Mouse (Mus musculus) hindbrain, embryonic 11.5 days (tissue): ENCODE measurements around the gene Sohlh2. TPM values are rescaled to one million over a fixed set of nuclear protein-coding genes. Genes with fewer than 3 reads are reported as not detected.

Experiments
- ATAC-seq: fragments of 200-750 bp; cut with Nextera tagmentation; 2 replicates; pipeline ENCODE4 v1.8.0; 2017; ENCODE audit warnings: mild to moderate bottlenecking, moderate TSS enrichment, moderate library complexity; ENCODE audit not compliant: low FRiP score
- DNase-seq: peaks from one replicate; pipeline ENCODE4 v3.0.0-alpha.2; 2015; ENCODE audit warnings: low spot score
- H3K27ac ChIP-seq: fragments of 300-500 bp; sonication (generic); 2 replicates; pipeline ENCODE4 v1.5.1; 2014; ENCODE audit warnings: mild to moderate bottlenecking, low read depth, low read length
- H3K27me3 ChIP-seq: fragments of 300-500 bp; sonication (generic); 2 replicates; pipeline ENCODE4 v1.6.1; 2014; ENCODE audit warnings: mild to moderate bottlenecking, low read length, moderate library complexity, mixed read lengths; ENCODE audit not compliant: control insufficient read depth, insufficient read depth
- H3K36me3 ChIP-seq: fragments of 300-500 bp; sonication (generic); 2 replicates; pipeline ENCODE4 v1.6.1; 2014; ENCODE audit warnings: mild to moderate bottlenecking, low read length, moderate library complexity, mixed read lengths; ENCODE audit not compliant: control insufficient read depth, insufficient read depth
- H3K4me1 ChIP-seq: fragments of 300-500 bp; sonication (generic); replicated peaks from 2 replicates; pipeline ENCODE4 v1.6.1; 2014; ENCODE audit warnings: low read length, mixed read lengths; ENCODE audit not compliant: control insufficient read depth, insufficient read depth
- H3K4me2 ChIP-seq: fragments of 300-500 bp; sonication (generic); replicated peaks from 2 replicates; pipeline ENCODE4 v1.6.1; 2014; ENCODE audit warnings: mild to moderate bottlenecking, low read depth, low read length
- H3K4me3 ChIP-seq: fragments of 300-500 bp; sonication (generic); 2 replicates; pipeline ENCODE4 v1.5.1; 2014; ENCODE audit warnings: low read depth, low read length
- H3K9ac ChIP-seq: fragments of 300-500 bp; sonication (generic); 2 replicates; pipeline ENCODE4 v1.6.1; 2014; ENCODE audit warnings: low read depth, low read length
- H3K9me3 ChIP-seq: fragments of 300-500 bp; sonication (generic); 2 replicates; pipeline ENCODE4 v1.6.1; 2016; ENCODE audit warnings: low read length; ENCODE audit not compliant: control insufficient read depth
- WGBS: fragments of 180-500 bp; shearing (Covaris S2); extraction: QIAGEN DNeasy Blood & Tissue Kit; methylation state at CpG from one replicate; pipeline ENCODE4 v1.1.7; 2014; 5-methylcytosine and 5-hydroxymethylcytosine counted together
- polyA plus RNA-seq: library from polyadenylated mRNA; unstranded; fragments of >200 nt; fragmentation: Nextera tagmentation; extraction: Ambion mirVana; gene quantifications from 2 replicates; pipeline ENCODE4 v1.2.1, GENCODE M21; 2014

The Sohlh2 gene
- not detected in 2 replicates for polyA plus RNA-seq

GRCm38 (mm10) chr3:55181766-55182165, at the start of gene Sohlh2:
Sohlh2 (plus strand) TSS chr3:55182028.
- WGBS: 91% methylated on average over 22 of the region's 22 CpGs

GRCm38 (mm10) chr3:55137039-55137438, 44.8 kb upstream of the Sohlh2 start, which contains the start of gene Ccdc169:
Ccdc169 (plus strand) TSS chr3:55137339.
- H3K27ac ChIP-seq: no peak within 1 kb of the TSS
- no peaks in the 10 kb centered on the region for H3K4me1 ChIP-seq
- DNase-seq: no peak
- H3K36me3 ChIP-seq: peaks cover 5% of the 10 kb centered on the region; the same call in 1 of the 2 replicates
- H3K4me2 ChIP-seq: no peak within 1 kb of the TSS
- no peak within 1 kb of the TSS for H3K9ac ChIP-seq
- H3K4me3 ChIP-seq: no peak within 1 kb of the TSS
- no peaks in the 10 kb centered on the region for H3K27me3 ChIP-seq
- ATAC-seq: no peak
- H3K9me3 ChIP-seq: no peaks in the 10 kb centered on the region

More at GRCm38 (mm10) chr3:55181766-55182165, at the start of gene Sohlh2:
- Histone ChIP-seq H3K4me1 (no peaks in the 10 kb centered on the region), H3K4me2 (no peak within 1 kb of the TSS), H3K36me3 (no peaks in the 10 kb centered on the region), H3K27me3 (no peaks in the 10 kb centered on the region), H3K4me3 (no peak within 1 kb of the TSS), H3K27ac (no peak within 1 kb of the TSS), H3K9me3 (no peaks in the 10 kb centered on the region), H3K9ac (no peak within 1 kb of the TSS)
- DNase-seq: no peak
- ATAC-seq: no peak

GRCm38 (mm10) chr3:55139837-55140236, 42.0 kb upstream of the Sohlh2 start:
- peaks cover 3% of the 10 kb centered on the region; the same call in 1 of the 2 replicates for H3K36me3 ChIP-seq
- no peak overlapping the region for H3K4me2 ChIP-seq
- H3K27me3 ChIP-seq: no peaks in the 10 kb centered on the region
- no peaks in the 10 kb centered on the region for H3K4me1 ChIP-seq
- H3K9ac ChIP-seq: no peak overlapping the region
- no peak overlapping the region for H3K27ac ChIP-seq
- 91% methylated on average over 12 of the region's 12 CpGs for WGBS
- H3K4me3 ChIP-seq: no peak overlapping the region
- H3K9me3 ChIP-seq: no peaks in the 10 kb centered on the region
- no peak for DNase-seq
- ATAC-seq: no peak

- no peak overlapping the region for H3K27ac ChIP-seq
- no peaks in the 10 kb centered on the region for H3K27me3 ChIP-seq
- DNase-seq: no peak
- no peak overlapping the region for H3K4me3 ChIP-seq
- H3K36me3 ChIP-seq: peaks cover 2% of the 10 kb centered on the region; the same call in 1 of the 2 replicates
- no peak for ATAC-seq
- 48% methylated on average over 2 of the region's 2 CpGs for WGBS
- H3K9me3 ChIP-seq: no peaks in the 10 kb centered on the region
- H3K4me2 ChIP-seq: no peak overlapping the region
- H3K4me1 ChIP-seq: no peaks in the 10 kb centered on the region
- H3K9ac ChIP-seq: no peak overlapping the region
These were observed 40.4 kb upstream of the Sohlh2 start for GRCm38 (mm10) chr3:55141401-55141800.

- ATAC-seq (no peak), DNase-seq (no peak)
- H3K36me3 ChIP-seq: no peaks in the 10 kb centered on the region
- no peak overlapping the region for H3K4me2 ChIP-seq
- no peak overlapping the region for H3K9ac ChIP-seq
- 72% methylated on average over 4 of the region's 4 CpGs for WGBS
- no peak overlapping the region for H3K4me3 ChIP-seq
- H3K4me1 ChIP-seq: no peaks in the 10 kb centered on the region
- no peak overlapping the region for H3K27ac ChIP-seq
- no peaks in the 10 kb centered on the region for H3K27me3 ChIP-seq
- no peaks in the 10 kb centered on the region for H3K9me3 ChIP-seq
These were observed 36.9 kb upstream of the Sohlh2 start for GRCm38 (mm10) chr3:55144916-55145315.

- Histone ChIP-seq H3K4me2 (no peak overlapping the region), H3K9ac (no peak overlapping the region), H3K27me3 (no peaks in the 10 kb centered on the region), H3K27ac (no peak overlapping the region), H3K36me3 (no peaks in the 10 kb centered on the region), H3K4me3 (no peak overlapping the region), H3K9me3 (no peaks in the 10 kb centered on the region), H3K4me1 (no peaks in the 10 kb centered on the region)
- no peak for ATAC-seq
- 76% methylated on average over 6 of the region's 6 CpGs for WGBS
- no peak for DNase-seq
These were observed 35.4 kb upstream of the Sohlh2 start for GRCm38 (mm10) chr3:55146441-55146840.

GRCm38 (mm10) chr3:55147156-55147555, 34.7 kb upstream of the Sohlh2 start:
- Histone ChIP-seq H3K27me3 (no peaks in the 10 kb centered on the region), H3K27ac (no peak overlapping the region), H3K9ac (no peak overlapping the region), H3K4me2 (no peak overlapping the region), H3K36me3 (no peaks in the 10 kb centered on the region), H3K4me1 (no peaks in the 10 kb centered on the region), H3K4me3 (no peak overlapping the region), H3K9me3 (no peaks in the 10 kb centered on the region)
- DNase-seq (no peak), ATAC-seq (no peak)
- WGBS: 84% methylated on average over 2 of the region's 2 CpGs

GRCm38 (mm10) chr3:55148091-55148490, 33.7 kb upstream of the Sohlh2 start:
- ATAC-seq: no peak
- Histone ChIP-seq H3K36me3 (no peaks in the 10 kb centered on the region), H3K9ac (no peak overlapping the region), H3K4me2 (no peak overlapping the region), H3K27me3 (no peaks in the 10 kb centered on the region), H3K4me3 (no peak overlapping the region), H3K4me1 (no peaks in the 10 kb centered on the region), H3K9me3 (no peaks in the 10 kb centered on the region), H3K27ac (no peak overlapping the region)
- 26% methylated on average over 3 of the region's 3 CpGs for WGBS
- peak; percentile 23 for DNase-seq

GRCm38 (mm10) chr3:55151656-55152433, 30.0 kb upstream of the Sohlh2 start:
- Histone ChIP-seq H3K4me2 (no peak overlapping the region), H3K27ac (no peak overlapping the region), H3K4me3 (no peak overlapping the region), H3K9me3 (no peaks in the 10 kb centered on the region), H3K27me3 (no peaks in the 10 kb centered on the region), H3K36me3 (no peaks in the 10 kb centered on the region), H3K4me1 (no peaks in the 10 kb centered on the region), H3K9ac (no peak overlapping the region)
- DNase-seq (peak; percentile 75), ATAC-seq (no peak)
- 44% methylated on average over 7 of the region's 7 CpGs for WGBS
